Comparison of ENCODE assay signal across 10 mouse cellular contexts in genomic region chr11:62919946-62920742, GRCm38 (mm10). TPM values are rescaled to one million over a fixed set of nuclear protein-coding genes. Genes with fewer than 3 reads are reported as not detected.
DNase-seq lines count a peak whose midpoint lies in the region; ATAC-seq lines count a peak whose summit lies in the region.
"Had no signal": no experiment of that assay in that cellular context is flagged by ENCODE, and none has a peak within 500 bp of the region (broad histone marks: within the 10 kb centered on the region; RNA-seq: fewer than 3 reads in every experiment).

No protein-coding gene starts in this region.

- H3K9me3 ChIP-seq in heart, embryonic 12.5 days (replicated peaks) = no peaks in the 10 kb centered on the region
- no peaks in the 10 kb centered on the region for H3K9me3 ChIP-seq in limb, embryonic 12.5 days

- H3K27ac ChIP-seq in heart, embryonic 12.5 days (ENCODE audit: poor library complexity, severe bottlenecking) = peak overlapping the region; percentile 13; the same call in 1 of the 2 replicates
- peak overlapping the region; percentile 89 for H3K27ac ChIP-seq in limb, embryonic 12.5 days
- H3K27ac ChIP-seq: macrophage had no signal

- no peaks in the 10 kb centered on the region for H3K36me3 ChIP-seq in heart, embryonic 12.5 days
- no peaks in the 10 kb centered on the region for H3K36me3 ChIP-seq in limb, embryonic 12.5 days

- H3K4me3 ChIP-seq in heart, embryonic 12.5 days = peak overlapping the region; percentile 29; the same call in 1 of the 2 replicates
- peak overlapping the region; percentile 32; the same call in 1 of the 2 replicates for H3K4me3 ChIP-seq in limb, embryonic 12.5 days (replicated peaks)

- peak overlapping the region; percentile 63 for H3K4me2 ChIP-seq in heart, embryonic 12.5 days
- H3K4me2 ChIP-seq in limb, embryonic 12.5 days = peak overlapping the region; percentile 53

- 75% methylated on average over 6 of the region's 6 CpGs for WGBS in heart, embryonic 12.5 days
- 71% methylated on average over 6 of the region's 6 CpGs for WGBS in limb, embryonic 12.5 days

- peaks cover 15% of the 10 kb centered on the region for H3K4me1 ChIP-seq in heart, embryonic 12.5 days (replicated peaks)
- peaks cover 15% of the 10 kb centered on the region for H3K4me1 ChIP-seq in limb, embryonic 12.5 days (replicated peaks)

- no peak for DNase-seq in heart, postnatal 25 days (ENCODE audit: low spot score)
- peak; percentile 11 for DNase-seq in urinary bladder, postnatal 14 days (ENCODE audit: low spot score)
- DNase-seq in urinary bladder, postnatal 25 days (ENCODE audit: low spot score) = no peak
- DNase-seq in retina, embryonic 14.5 days (ENCODE audit: low spot score) = no peak
- no peak for DNase-seq in ovary, postnatal 10 days (ENCODE audit: low spot score)
- no peak for DNase-seq in cerebellum, adult 8-10 months

- no peaks in the 10 kb centered on the region for H3K27me3 ChIP-seq in heart, embryonic 12.5 days (replicated peaks)
- no peaks in the 10 kb centered on the region for H3K27me3 ChIP-seq in limb, embryonic 12.5 days

- no peak overlapping the region for H3K9ac ChIP-seq in heart, embryonic 12.5 days
- no peak overlapping the region for H3K9ac ChIP-seq in limb, embryonic 12.5 days (replicated peaks)

- no peak for ATAC-seq in heart, embryonic 12.5 days (ENCODE audit: insufficient number of reproducible peaks, low FRiP score)
- no peak for ATAC-seq in limb, embryonic 12.5 days (ENCODE audit: insufficient number of reproducible peaks, insufficient read depth, low FRiP score, low TSS enrichment, low read depth)

- intact Hi-C loops in heart, postnatal 25 days (cut with DNase I) = loop anchor here (2.0 to 5.0 kb wide), 2 partner anchors 77 to 245 kb away; no protein-coding TSS in a partner anchor

RNA-seq across cellular contexts. Expression of gene Cdrt4, which starts 30.8 kb away (rescaled TPM):
- polyA plus RNA-seq in heart, embryonic 12.5 days (2016; fragmentation: Nextera tagmentation; extraction: Ambion mirVana) = 0.28 TPM in 1 of 2 replicates, not detected in the other
- not detected for total RNA-seq in heart, postnatal 25 days (2021)
- polyA plus RNA-seq in limb, embryonic 12.5 days (2016; fragmentation: Nextera tagmentation; extraction: Ambion mirVana) = not detected in 2 replicates
- total RNA-seq: layer of hippocampus, postnatal 10 days had no signal
- polyA plus RNA-seq: macrophage had no signal

RNA-seq across cellular contexts. Expression of gene Tvp23b, which starts 40.9 kb away (rescaled TPM):
- polyA plus RNA-seq in heart, embryonic 12.5 days (2016; fragmentation: Nextera tagmentation; extraction: Ambion mirVana) = 48.0 and 50.6 TPM in 2 replicates
- total RNA-seq in heart, postnatal 25 days (2021) = 10 to 100 TPM; 20.4 to 23.6 TPM
- 45.0 and 46.0 TPM in 2 replicates for polyA plus RNA-seq in limb, embryonic 12.5 days (2016; fragmentation: Nextera tagmentation; extraction: Ambion mirVana)
